Mouse (Mus musculus) intestine, embryonic 16.5 days (tissue): ENCODE data around the gene Trabd2b. TPM values are rescaled to one million over a fixed set of nuclear protein-coding genes. Genes with fewer than 3 reads are reported as not detected.

Experiments used
- ATAC-seq: fragments of 200-750 bp; cut with Nextera tagmentation; 2 replicates; pipeline ENCODE4 v1.8.0; 2017; ENCODE audit warnings: moderate TSS enrichment, moderate library complexity
- H3K27ac ChIP-seq: fragments of 300-500 bp; sonication (generic); 2 replicates; pipeline ENCODE4 v1.5.1; 2014; ENCODE audit warnings: mild to moderate bottlenecking, low read length
- H3K27me3 ChIP-seq: fragments of 300-500 bp; sonication (generic); replicated peaks from 2 replicates; pipeline ENCODE4 v1.6.1; 2014; ENCODE audit warnings: low read length, control low read depth, mixed read lengths; ENCODE audit not compliant: control insufficient read depth, insufficient read depth
- H3K36me3 ChIP-seq: fragments of 300-500 bp; sonication (generic); 2 replicates; pipeline ENCODE4 v1.6.1; 2014; ENCODE audit warnings: low read length, control low read depth; ENCODE audit not compliant: control insufficient read depth, insufficient read depth
- H3K4me1 ChIP-seq: fragments of 300-500 bp; sonication (generic); 2 replicates; pipeline ENCODE4 v1.6.1; 2014; ENCODE audit warnings: low read length, control low read depth, mixed read lengths; ENCODE audit not compliant: control insufficient read depth, insufficient read depth
- H3K4me2 ChIP-seq: fragments of 300-500 bp; sonication (generic); 2 replicates; pipeline ENCODE4 v1.6.1; 2014; ENCODE audit warnings: low read depth, low read length, control low read depth
- H3K4me3 ChIP-seq: fragments of 300-500 bp; sonication (generic); 2 replicates; pipeline ENCODE4 v1.5.1; 2014; ENCODE audit warnings: mild to moderate bottlenecking, low read length
- H3K9ac ChIP-seq: fragments of 300-500 bp; sonication (generic); 2 replicates; pipeline ENCODE4 v1.6.1; 2014; ENCODE audit warnings: low read depth, low read length
- H3K9me3 ChIP-seq: fragments of 300-500 bp; sonication (generic); 2 replicates; pipeline ENCODE4 v1.6.1; 2016; ENCODE audit warnings: low read length, control low read depth; ENCODE audit not compliant: control insufficient read depth
- WGBS: fragments of 180-500 bp; shearing (Covaris S2); extraction: QIAGEN DNeasy Blood & Tissue Kit; methylation state at CpG from one replicate; pipeline ENCODE4 v1.1.7; 2014; 5-methylcytosine and 5-hydroxymethylcytosine counted together
- polyA plus RNA-seq: library from polyadenylated mRNA; unstranded; fragments of >200 nt; fragmentation: Nextera tagmentation; extraction: Ambion mirVana; gene quantifications from 2 replicates; pipeline ENCODE4 v1.2.1, GENCODE M21; 2015

Gene Trabd2b
- polyA plus RNA-seq, 1 experiment from 2014 or later, result 0.37 TPM

DNA sequence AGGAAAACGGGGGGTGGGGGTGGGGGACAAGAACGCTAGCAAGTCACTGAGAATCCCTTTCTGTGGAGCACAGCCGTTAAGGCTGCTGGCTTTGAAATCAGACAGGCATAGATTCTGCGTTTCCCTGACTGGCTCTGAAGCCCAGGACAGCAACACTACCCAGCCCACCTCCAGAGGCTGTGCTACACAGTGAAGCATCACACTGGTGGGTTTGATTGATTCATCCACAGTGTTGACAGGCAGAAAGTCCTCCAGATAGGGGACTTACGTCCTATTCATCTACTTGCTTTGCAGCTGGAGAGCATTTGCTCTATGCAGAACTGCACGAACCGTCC, 61.5 kb downstream of the Trabd2b start:
- 36% methylated on average over 7 of the region's 7 CpGs for WGBS
- Histone ChIP-seq H3K27me3 (no peaks in the 10 kb centered on the region), H3K9me3 (no peaks in the 10 kb centered on the region), H3K4me3 (no peak overlapping the region), H3K27ac (no peak overlapping the region), H3K36me3 (no peaks in the 10 kb centered on the region), H3K9ac (no peak overlapping the region), H3K4me1 (peaks cover 9% of the 10 kb centered on the region), H3K4me2 (no peak overlapping the region)
- peak; percentile 26; the same call in 1 of the 2 replicates for ATAC-seq

DNA sequence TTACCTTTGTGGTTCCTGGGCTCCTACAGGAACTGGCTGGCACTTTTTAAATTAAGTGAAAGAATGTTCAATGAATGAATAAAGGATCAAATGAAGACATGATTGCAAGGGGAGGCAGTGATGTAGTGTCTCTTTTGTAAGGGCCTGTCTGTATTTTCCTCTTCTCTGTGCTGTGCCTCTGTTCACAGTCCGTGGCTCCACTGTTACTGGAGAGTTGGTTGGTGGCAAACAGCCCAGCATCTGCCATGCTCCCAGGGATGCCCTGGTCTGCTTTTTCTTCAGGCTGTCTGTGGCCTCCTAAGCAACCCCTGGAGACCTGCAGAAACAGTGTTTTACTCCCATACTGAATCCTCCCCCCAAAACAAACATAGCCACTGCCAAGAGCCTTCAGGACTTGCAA, 63.4 kb downstream of the Trabd2b start:
- H3K4me1 ChIP-seq, result peaks cover 9% of the 10 kb centered on the region
- no peak overlapping the region for H3K4me2 ChIP-seq
- H3K4me3 ChIP-seq, result no peak overlapping the region
- no peak overlapping the region for H3K27ac ChIP-seq
- no peaks in the 10 kb centered on the region for H3K9me3 ChIP-seq
- no peaks in the 10 kb centered on the region for H3K27me3 ChIP-seq
- no peaks in the 10 kb centered on the region for H3K36me3 ChIP-seq
- ATAC-seq, result no peak
- WGBS, result 57% methylated on average over 1 of the region's 1 CpGs
- H3K9ac ChIP-seq, result no peak overlapping the region

DNA sequence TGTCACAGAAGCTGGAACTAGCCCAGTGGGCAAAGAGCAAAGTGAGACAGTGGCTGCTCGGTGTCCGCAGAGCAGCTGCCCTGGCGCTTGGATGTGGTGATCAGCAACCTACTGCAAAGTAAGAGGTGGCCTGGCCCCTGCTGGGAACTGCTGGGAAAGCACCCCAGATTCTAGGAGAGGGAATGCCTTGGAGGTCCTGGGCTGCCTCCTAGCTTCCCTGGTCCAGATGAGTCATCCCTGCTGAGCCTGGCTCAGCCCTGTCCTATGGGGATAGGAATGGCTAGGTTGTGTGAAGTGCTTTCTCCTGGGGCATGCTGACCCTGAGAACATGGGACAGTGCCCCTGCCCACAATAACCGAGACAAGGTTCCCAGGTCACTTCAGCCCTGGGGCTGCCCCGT, 65.6 kb downstream of the Trabd2b start:
- no peaks in the 10 kb centered on the region for H3K27me3 ChIP-seq
- H3K27ac ChIP-seq, result no peak overlapping the region
- no peaks in the 10 kb centered on the region for H3K36me3 ChIP-seq
- no peak overlapping the region for H3K4me3 ChIP-seq
- H3K9me3 ChIP-seq, result no peaks in the 10 kb centered on the region
- 73% methylated on average over 5 of the region's 5 CpGs for WGBS
- peaks cover 9% of the 10 kb centered on the region for H3K4me1 ChIP-seq
- no peak overlapping the region for H3K4me2 ChIP-seq
- ATAC-seq, result peak; percentile 49; the same call in 1 of the 2 replicates
- no peak overlapping the region for H3K9ac ChIP-seq

DNA sequence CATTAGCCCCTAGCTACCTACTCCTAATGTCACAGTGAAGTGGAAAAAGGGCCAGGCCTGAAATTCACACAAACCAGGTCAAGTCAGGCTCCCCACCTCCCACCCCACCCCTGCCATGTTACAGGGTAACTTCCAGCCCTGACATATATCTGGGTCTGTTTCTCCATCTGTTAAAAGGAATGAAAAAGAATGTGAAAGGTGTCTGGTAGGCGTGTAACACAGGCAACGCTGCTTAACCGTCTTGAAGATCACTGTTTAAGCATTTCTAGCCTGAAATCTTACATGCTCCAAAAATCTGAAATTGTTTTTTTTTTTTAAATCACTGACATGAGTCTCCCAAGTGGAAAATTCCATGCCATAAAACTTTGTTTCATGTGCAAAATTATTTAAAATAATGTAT, 69.8 kb downstream of the Trabd2b start:
- no peak overlapping the region for H3K4me3 ChIP-seq
- H3K27ac ChIP-seq, result no peak overlapping the region
- no peaks in the 10 kb centered on the region for H3K27me3 ChIP-seq
- ATAC-seq, result no peak
- H3K4me2 ChIP-seq, result no peak overlapping the region
- no peaks in the 10 kb centered on the region for H3K36me3 ChIP-seq
- H3K9me3 ChIP-seq, result no peaks in the 10 kb centered on the region
- H3K4me1 ChIP-seq, result no peaks in the 10 kb centered on the region
- H3K9ac ChIP-seq, result no peak overlapping the region
- WGBS, result 74% methylated on average over 3 of the region's 3 CpGs

DNA sequence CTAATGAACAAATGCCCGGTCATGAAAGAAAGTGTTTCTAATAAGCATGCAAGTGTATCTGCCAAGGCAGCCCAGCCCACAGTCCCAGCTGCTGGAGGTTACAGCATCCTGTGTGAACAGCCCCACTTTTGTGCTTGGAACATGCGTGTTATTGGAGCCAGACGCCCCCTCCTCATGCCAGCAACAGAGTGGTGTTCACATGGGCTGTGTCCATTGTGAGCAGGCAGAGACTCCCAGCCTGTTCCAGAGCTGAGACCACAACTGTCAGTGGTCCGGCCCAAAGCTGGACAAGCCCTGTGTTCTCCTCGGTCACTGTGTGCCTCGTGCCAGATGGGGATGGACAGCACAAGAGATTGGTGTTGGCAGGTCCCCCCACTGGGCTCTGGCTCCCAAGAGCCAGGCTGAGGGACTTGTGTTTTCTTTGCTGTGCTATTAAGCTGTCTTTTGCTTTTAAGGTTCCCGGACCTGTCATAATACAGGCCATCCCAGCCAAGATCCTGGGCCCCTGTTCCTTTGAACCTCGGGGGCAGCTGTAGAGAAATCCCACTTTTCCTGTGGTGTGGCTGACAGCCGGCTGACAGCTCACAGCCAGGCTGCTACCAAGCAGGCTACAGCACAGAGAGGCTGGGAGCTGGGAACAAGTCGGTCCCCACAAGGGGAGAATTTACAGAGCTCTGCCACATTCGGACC, 70.7 kb downstream of the Trabd2b start:
- Histone ChIP-seq H3K4me1 (no peaks in the 10 kb centered on the region), H3K4me3 (no peak overlapping the region), H3K9me3 (no peaks in the 10 kb centered on the region), H3K9ac (no peak overlapping the region), H3K36me3 (no peaks in the 10 kb centered on the region), H3K4me2 (no peak overlapping the region), H3K27me3 (no peaks in the 10 kb centered on the region), H3K27ac (no peak overlapping the region)
- no peak for ATAC-seq
- 43% methylated on average over 11 of the region's 11 CpGs for WGBS

DNA sequence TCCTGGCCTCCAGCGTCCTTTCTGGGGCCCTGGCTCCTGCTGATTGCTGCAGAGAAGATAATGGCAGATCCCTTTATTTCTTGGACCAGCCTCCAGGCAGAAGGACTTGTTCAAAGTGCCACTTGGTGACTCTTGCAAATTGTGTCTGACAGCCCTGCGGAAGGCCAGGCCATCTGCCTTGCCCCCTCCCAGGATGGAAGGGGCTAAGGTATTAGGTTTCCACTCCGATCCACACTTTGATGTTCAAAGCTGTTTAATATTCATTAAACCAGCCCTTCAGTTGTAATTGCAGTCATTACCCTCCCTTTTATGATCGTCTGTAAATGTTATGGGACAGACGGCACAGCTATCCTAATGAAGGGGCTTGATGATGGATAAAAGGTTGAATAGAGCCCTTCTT, 75.0 kb downstream of the Trabd2b start:
- Histone ChIP-seq H3K4me2 (no peak overlapping the region), H3K9ac (no peak overlapping the region), H3K4me1 (no peaks in the 10 kb centered on the region), H3K27me3 (no peaks in the 10 kb centered on the region), H3K27ac (no peak overlapping the region), H3K4me3 (no peak overlapping the region), H3K36me3 (no peaks in the 10 kb centered on the region), H3K9me3 (no peaks in the 10 kb centered on the region)
- no peak for ATAC-seq
- WGBS, result 47% methylated on average over 5 of the region's 5 CpGs

DNA sequence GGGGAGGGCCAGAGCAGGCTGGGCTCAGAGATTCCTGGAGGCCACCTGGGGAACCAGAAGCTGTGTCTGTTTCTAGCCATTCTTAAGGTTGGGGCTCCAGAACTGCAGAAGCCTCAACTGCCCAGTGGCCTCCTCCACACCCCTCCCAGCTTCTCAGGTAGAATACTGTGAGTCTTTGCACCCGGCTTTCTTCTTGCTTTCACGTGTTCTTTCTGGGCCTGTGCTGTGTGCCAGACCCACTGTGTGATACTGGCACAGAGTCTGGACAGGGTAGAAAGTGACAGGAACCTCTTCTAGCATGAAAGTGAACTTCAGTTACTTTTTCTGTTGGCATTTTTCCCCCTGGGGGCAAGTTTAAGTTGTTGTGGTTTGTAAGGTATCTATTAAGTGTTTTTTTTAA, 77.6 kb downstream of the Trabd2b start:
- no peaks in the 10 kb centered on the region for H3K9me3 ChIP-seq
- ATAC-seq, result no peak
- WGBS, result 74% methylated on average over 2 of the region's 2 CpGs

DNA sequence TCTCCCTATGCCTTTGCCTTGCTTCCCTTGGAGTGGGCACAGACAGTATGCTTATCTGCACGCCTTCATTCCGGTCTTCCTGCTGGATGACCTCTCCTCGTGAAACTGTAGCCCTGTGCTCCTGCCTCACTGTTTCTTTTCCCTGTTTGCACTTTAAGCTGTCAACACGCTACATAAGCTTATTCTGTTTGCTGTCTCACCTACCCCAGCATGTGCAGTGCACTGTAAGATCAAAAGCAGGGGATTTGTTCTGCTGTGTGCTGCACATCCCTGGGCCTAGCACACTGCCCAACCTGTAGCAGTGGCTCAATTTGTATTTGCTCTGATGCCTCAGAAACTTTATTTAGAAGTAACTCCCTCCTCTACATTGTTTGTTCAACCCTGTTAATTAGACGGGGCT, 79.5 kb downstream of the Trabd2b start:
- H3K4me3 ChIP-seq, result no peak overlapping the region
- no peaks in the 10 kb centered on the region for H3K27me3 ChIP-seq
- 56% methylated on average over 5 of the region's 5 CpGs for WGBS
- no peaks in the 10 kb centered on the region for H3K9me3 ChIP-seq
- H3K9ac ChIP-seq, result no peak overlapping the region
- no peaks in the 10 kb centered on the region for H3K4me1 ChIP-seq
- ATAC-seq, result no peak
- no peak overlapping the region for H3K4me2 ChIP-seq
- no peaks in the 10 kb centered on the region for H3K36me3 ChIP-seq
- no peak overlapping the region for H3K27ac ChIP-seq

More for the DNA sequence above, 77.6 kb downstream of the Trabd2b start:
- Histone ChIP-seq H3K9ac (no peak overlapping the region), H3K4me1 (no peaks in the 10 kb centered on the region), H3K36me3 (no peaks in the 10 kb centered on the region), H3K27ac (no peak overlapping the region), H3K27me3 (no peaks in the 10 kb centered on the region), H3K4me3 (no peak overlapping the region), H3K4me2 (no peak overlapping the region)

DNA sequence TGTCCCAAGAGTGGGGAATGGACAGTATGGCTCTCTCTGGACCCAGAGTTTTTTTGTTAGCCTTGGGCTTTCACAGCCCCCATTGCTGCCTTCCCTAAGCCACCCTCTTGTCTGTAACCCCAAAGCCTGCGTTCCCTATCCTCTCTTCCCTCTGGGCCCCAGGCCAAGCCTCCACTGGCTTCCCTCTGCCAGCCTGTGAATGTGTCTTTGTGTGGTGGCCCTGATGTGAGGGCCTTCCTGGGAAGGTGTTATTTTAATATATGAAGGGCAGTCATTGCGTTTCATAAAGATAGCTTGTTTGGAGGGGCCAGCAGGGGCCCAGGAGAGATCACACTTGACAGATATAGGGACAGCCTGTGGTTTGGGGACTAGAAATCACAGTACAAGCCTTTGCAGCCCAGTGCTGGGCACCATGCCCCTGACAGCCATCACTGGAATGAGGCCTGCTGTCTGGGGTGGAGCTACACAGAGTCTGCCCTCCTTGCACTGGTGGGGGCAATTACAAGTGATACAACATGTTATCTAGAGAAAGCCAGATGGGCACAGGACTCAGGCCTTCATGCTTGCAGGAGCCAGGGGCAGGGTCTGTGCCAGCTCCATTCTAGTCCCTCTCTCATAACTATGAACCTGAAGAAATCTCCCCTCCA, 80.5 kb downstream of the Trabd2b start:
- no peaks in the 10 kb centered on the region for H3K4me1 ChIP-seq

DNA sequence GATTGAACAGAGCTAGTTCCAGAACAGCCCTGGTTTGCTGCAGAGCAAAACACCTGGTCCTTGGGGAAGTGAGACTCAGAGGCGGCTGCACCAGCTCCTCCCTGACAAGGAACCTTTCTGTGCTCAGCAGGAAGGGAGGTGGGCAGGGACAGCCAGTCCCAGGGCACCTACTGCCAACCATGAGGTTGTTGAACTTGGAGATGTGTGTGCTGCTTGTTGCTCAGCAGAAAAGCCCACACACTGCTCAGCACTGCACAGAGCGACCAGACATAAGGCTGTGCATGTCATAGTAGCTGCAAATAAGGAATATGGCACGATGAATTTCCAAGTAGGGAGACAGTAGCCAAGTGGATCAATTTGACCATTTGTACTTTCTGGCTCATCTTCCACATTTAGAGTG, 81.2 kb downstream of the Trabd2b start:
- Histone ChIP-seq H3K4me2 (no peak overlapping the region), H3K36me3 (no peaks in the 10 kb centered on the region), H3K27ac (no peak overlapping the region), H3K9me3 (no peaks in the 10 kb centered on the region), H3K9ac (no peak overlapping the region), H3K4me1 (no peaks in the 10 kb centered on the region), H3K27me3 (no peaks in the 10 kb centered on the region), H3K4me3 (no peak overlapping the region)
- 75% methylated on average over 3 of the region's 3 CpGs for WGBS
- no peak for ATAC-seq

More for the DNA sequence above, 80.5 kb downstream of the Trabd2b start:
- H3K9me3 ChIP-seq, result no peaks in the 10 kb centered on the region
- WGBS, result 71% methylated on average over 2 of the region's 2 CpGs
- no peaks in the 10 kb centered on the region for H3K36me3 ChIP-seq
- no peak for ATAC-seq
- no peaks in the 10 kb centered on the region for H3K27me3 ChIP-seq
- H3K27ac ChIP-seq, result no peak overlapping the region
- H3K9ac ChIP-seq, result no peak overlapping the region
- H3K4me3 ChIP-seq, result no peak overlapping the region
- H3K4me2 ChIP-seq, result no peak overlapping the region
